Mouse (Mus musculus): Measurements from ENCODE around the gene Gm28845. TPM values are rescaled to one million over a fixed set of nuclear protein-coding genes. Genes with fewer than 3 reads are reported as not detected.
"Not testable (repeated sequence)": the region's sequence is repeated elsewhere in the genome, so short reads cannot be mapped to it uniquely, and the experiment has no call there.

The Gm28845 gene
- polyA plus RNA-seq, 1 experiment from 2014 or later = not detected

DNA sequence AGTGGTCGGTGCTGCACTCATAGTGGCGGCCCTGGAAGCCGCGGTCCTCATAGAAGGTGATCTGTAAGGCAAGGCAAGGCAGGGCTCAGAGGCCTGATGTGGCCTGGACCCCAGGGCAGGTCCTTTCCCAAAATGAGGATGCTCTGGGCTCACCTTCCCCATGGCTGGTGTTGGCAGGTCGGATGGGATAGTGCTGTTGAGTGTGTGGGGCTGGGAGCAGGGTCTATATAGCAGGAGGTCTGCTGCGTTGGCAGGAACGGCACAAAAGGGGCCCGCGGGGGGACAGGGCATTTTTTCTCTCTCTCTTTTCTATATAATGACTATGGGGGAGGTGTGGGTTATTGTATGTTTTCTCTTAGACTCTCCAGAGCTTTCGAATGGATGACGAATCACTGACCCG, 68.4 kb downstream of the Gm28845 start, which contains the start of gene Cryge:
Gene Cryge, minus strand, starts transcription at position 198 of the 400 bp plus-strand sequence.
- ATAC-seq (ENCODE audit: low read depth); H3K27me3 ChIP-seq (ENCODE audit: control insufficient read depth, insufficient read depth, low read depth, low read length); H3K36me3 ChIP-seq (ENCODE audit: control insufficient read depth, insufficient read depth, low read length); H3K9me3 ChIP-seq (ENCODE audit: control insufficient read depth, low read length); H3K27ac ChIP-seq (ENCODE audit: low read length); H3K9ac ChIP-seq (ENCODE audit: low read length); H3K4me3 ChIP-seq (ENCODE audit: low read length); H3K4me2 ChIP-seq (ENCODE audit: low read depth, low read length); H3K4me1 ChIP-seq (replicated peaks; ENCODE audit: control insufficient read depth, insufficient read depth, low read length): not testable (repeated sequence)
- 45% methylated on average over 10 of the region's 12 CpGs for WGBS

Other genes with a start within 250 kb of the Gm28845 start
- gene Plekhm3, start 162.7 kb downstream of the Gm28845 start, polyA plus RNA-seq (2015; fragmentation: Nextera tagmentation; extraction: Ambion mirVana) = 6.0 and 10.1 TPM in 2 replicates
- gene Akr1cl, start 86.8 kb downstream of the Gm28845 start, polyA plus RNA-seq (2015; fragmentation: Nextera tagmentation; extraction: Ambion mirVana) = 0.26 and 0.33 TPM in 2 replicates
- not detected in 2 replicates for gene Cryge, start 68.4 kb downstream of the Gm28845 start, polyA plus RNA-seq (2015; fragmentation: Nextera tagmentation; extraction: Ambion mirVana)
- gene Crygd, start 56.1 kb downstream of the Gm28845 start, polyA plus RNA-seq (2015; fragmentation: Nextera tagmentation; extraction: Ambion mirVana) = not detected in 2 replicates
- gene Crygc, start 45.9 kb downstream of the Gm28845 start, polyA plus RNA-seq (2015; fragmentation: Nextera tagmentation; extraction: Ambion mirVana) = not detected in 2 replicates
- not detected in 2 replicates for gene Crygb, start 37.3 kb downstream of the Gm28845 start, polyA plus RNA-seq (2015; fragmentation: Nextera tagmentation; extraction: Ambion mirVana)
- gene Cryga, start 16.2 kb downstream of the Gm28845 start, polyA plus RNA-seq (2015; fragmentation: Nextera tagmentation; extraction: Ambion mirVana) = not detected in 2 replicates
- 0.15 and 0.21 TPM in 2 replicates for gene D630023F18Rik, start 3.7 kb upstream of the Gm28845 start, polyA plus RNA-seq (2015; fragmentation: Nextera tagmentation; extraction: Ambion mirVana)
- gene Idh1, start 66.9 kb upstream of the Gm28845 start, polyA plus RNA-seq (2015; fragmentation: Nextera tagmentation; extraction: Ambion mirVana) = 118 and 121 TPM in 2 replicates
- 6.6 and 8.8 TPM in 2 replicates for gene Pikfyve, start 67.1 kb upstream of the Gm28845 start, polyA plus RNA-seq (2015; fragmentation: Nextera tagmentation; extraction: Ambion mirVana)
- not detected in 2 replicates for gene Pth2r, start 162.5 kb upstream of the Gm28845 start, polyA plus RNA-seq (2015; fragmentation: Nextera tagmentation; extraction: Ambion mirVana)